Mouse (Mus musculus) mouse trophoblast stem cell (cell line): ENCODE measurements around the gene Abcc8.

Source experiments
- in situ Hi-C, 2 experiments: fragments of 300-500 bp; cut with MseI, MboI; formaldehyde crosslinking; loops; 2 replicates in 1 of 2; 3 replicates in 1 of 2; pipeline ENCODE4 v1.15.1; 2025

Gene Abcc8

GRCm38 (mm10) chr7:46157746-46158145 is 22.1 kb downstream of the Abcc8 start:
- in situ Hi-C loops, result no loop called here

- in situ Hi-C loops, result no loop called here
Observed at GRCm38 (mm10) chr7:46154498-46155488, 25.0 kb downstream of the Abcc8 start.

- in situ Hi-C loops, result no loop called here
Observed at GRCm38 (mm10) chr7:46152819-46153351, 26.9 kb downstream of the Abcc8 start.

- in situ Hi-C loops, result no loop called here
Observed at GRCm38 (mm10) chr7:46147417-46147816, 32.4 kb downstream of the Abcc8 start.

- in situ Hi-C loops, result no loop called here
Observed at GRCm38 (mm10) chr7:46146675-46147308, 33.0 kb downstream of the Abcc8 start.

GRCm38 (mm10) chr7:46144061-46144460 is 35.8 kb downstream of the Abcc8 start:
- in situ Hi-C loops, result no loop called here

- in situ Hi-C loops, result no loop called here
Observed at GRCm38 (mm10) chr7:46138329-46138930, 41.4 kb downstream of the Abcc8 start.

- in situ Hi-C loops, result no loop called here
Observed at GRCm38 (mm10) chr7:46133858-46134257, 46.0 kb downstream of the Abcc8 start.

- in situ Hi-C loops, result no loop called here
Observed at GRCm38 (mm10) chr7:46132229-46132628, 47.6 kb downstream of the Abcc8 start.

- in situ Hi-C loops, result no loop called here
Observed at GRCm38 (mm10) chr7:46131806-46132205, 48.0 kb downstream of the Abcc8 start.

- in situ Hi-C loops, result no loop called here
Observed at GRCm38 (mm10) chr7:46131266-46131665, 48.6 kb downstream of the Abcc8 start.

- in situ Hi-C loops, result no loop called here
Observed at GRCm38 (mm10) chr7:46130723-46131122, 49.1 kb downstream of the Abcc8 start.

GRCm38 (mm10) chr7:46129463-46130179 is 50.2 kb downstream of the Abcc8 start:
- in situ Hi-C loops, result no loop called here

GRCm38 (mm10) chr7:46128196-46128595 is 51.6 kb downstream of the Abcc8 start:
- in situ Hi-C loops, result no loop called here

GRCm38 (mm10) chr7:46125340-46125739 is 54.5 kb downstream of the Abcc8 start:
- in situ Hi-C loops, result no loop called here

GRCm38 (mm10) chr7:46124460-46124859 is 55.4 kb downstream of the Abcc8 start:
- in situ Hi-C loops, result no loop called here

- in situ Hi-C loops, result no loop called here
Observed at GRCm38 (mm10) chr7:46122964-46123363, 56.9 kb downstream of the Abcc8 start.

- in situ Hi-C loops, result no loop called here
Observed at GRCm38 (mm10) chr7:46117035-46117434, 62.8 kb downstream of the Abcc8 start.

GRCm38 (mm10) chr7:46116118-46116581 is 63.7 kb downstream of the Abcc8 start:
- in situ Hi-C loops, result no loop called here

GRCm38 (mm10) chr7:46113435-46113834 is 66.4 kb downstream of the Abcc8 start:
- in situ Hi-C loops, result no loop called here

GRCm38 (mm10) chr7:46111938-46112337 is 67.9 kb downstream of the Abcc8 start:
- in situ Hi-C loops, result no loop called here
